Comparison of ENCODE assay signal across 14 mouse cellular contexts in the genomic region with DNA sequence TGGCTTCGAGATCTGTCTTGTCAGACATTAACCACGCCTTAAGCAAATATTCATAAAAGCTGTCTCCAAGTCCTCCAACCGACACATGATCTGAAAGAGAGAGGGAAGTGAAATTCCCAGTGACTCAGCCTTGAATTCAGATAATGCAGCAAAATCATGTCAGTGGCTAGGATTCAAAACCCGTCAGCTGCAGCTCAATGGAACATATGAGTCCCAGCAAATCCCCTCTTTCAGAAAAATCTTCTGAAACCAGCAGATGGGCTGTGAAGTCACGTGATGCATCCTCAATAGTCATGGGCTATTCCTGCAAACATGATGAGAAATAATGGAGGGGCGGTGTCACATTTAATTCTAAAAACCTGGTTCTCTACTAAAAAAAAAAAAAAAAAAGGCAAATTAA.
A peak's percentile ranks its signal among the peaks of the same experiment; 100 is the strongest.
DNase-seq lines count a peak whose midpoint lies in the region; ATAC-seq and TF ChIP-seq lines count a peak whose summit lies in the region.
"Had no signal": no experiment of that assay in that cellular context is flagged by ENCODE, and none has a peak within 500 bp of the region (broad histone marks: within the 10 kb centered on the region; RNA-seq: fewer than 3 reads in every experiment).

No protein-coding gene starts in this region.

- H3K36me3 ChIP-seq in heart, embryonic 10.5 days: peaks cover 2% of the 10 kb centered on the region; the same call in 1 of the 2 replicates
- H3K36me3 ChIP-seq in midbrain, embryonic 14.5 days (ENCODE audit: control insufficient read depth, insufficient read depth, low read length): no peaks in the 10 kb centered on the region
- H3K36me3 ChIP-seq in midbrain, postnatal 0 days (ENCODE audit: insufficient read depth, low read length): no peaks in the 10 kb centered on the region
- no peaks in the 10 kb centered on the region for H3K36me3 ChIP-seq in hindbrain, postnatal 0 days (ENCODE audit: insufficient read depth, low read length)
- peaks cover 32% of the 10 kb centered on the region for H3K36me3 ChIP-seq in liver, embryonic 12.5 days
- H3K36me3 ChIP-seq: limb, embryonic 15.5 days; midbrain, embryonic 15.5 days had no signal

- no peak for TF ChIP-seq CTCF in midbrain, postnatal 0 days (IDR thresholded peaks at IDR 0.05)
- no peak for TF ChIP-seq CTCF in brain, embryonic 14.5 days (IDR thresholded peaks at IDR 0.05; ENCODE audit: borderline replicate concordance, extremely low read depth, insufficient read depth, insufficient read length)
- no peak for TF ChIP-seq CTCF in hindbrain, postnatal 0 days (IDR thresholded peaks at IDR 0.05; ENCODE audit: low read depth)

- DNase-seq in heart, adult 18-20 months: peak; percentile 25 to 50
- DNase-seq in heart, embryonic 10.5 days (ENCODE audit: low spot score): no peak
- peak; percentile 27 for DNase-seq in midbrain, embryonic 14.5 days
- DNase-seq in midbrain, postnatal 0 days (ENCODE audit: low spot score): no peak
- peak; percentile 77 for DNase-seq in brain, embryonic 14.5 days (ENCODE audit: low read depth)
- DNase-seq in skeletal muscle tissue, adult 2 months (ENCODE audit: low read depth, low spot score): peak; percentile 13
- DNase-seq in hindbrain, postnatal 0 days (ENCODE audit: low spot score): no peak
- DNase-seq: cerebellum, postnatal 25 days; gastrocnemius, postnatal 14 days; kidney, adult 18-20 months; lung, postnatal 10 days had no signal

- 84% methylated on average over 6 of the region's 6 CpGs for WGBS in heart, embryonic 10.5 days
- WGBS in midbrain, embryonic 14.5 days: 69% methylated on average over 6 of the region's 6 CpGs
- WGBS in midbrain, postnatal 0 days: 67% methylated on average over 6 of the region's 6 CpGs
- 80% methylated on average over 6 of the region's 6 CpGs for WGBS in hindbrain, postnatal 0 days
- WGBS in liver, embryonic 12.5 days (ENCODE audit: insufficient replicate concordance): 74% methylated on average over 6 of the region's 6 CpGs

- H3K4me3 ChIP-seq in heart, embryonic 10.5 days: no peak overlapping the region
- H3K4me3 ChIP-seq in midbrain, embryonic 14.5 days (replicated peaks; ENCODE audit: low read depth, low read length): no peak overlapping the region
- no peak overlapping the region for H3K4me3 ChIP-seq in midbrain, postnatal 0 days (ENCODE audit: low read depth, low read length)
- no peak overlapping the region for H3K4me3 ChIP-seq in hindbrain, postnatal 0 days (ENCODE audit: low read length)
- no peak overlapping the region for H3K4me3 ChIP-seq in liver, embryonic 12.5 days
- H3K4me3 ChIP-seq: limb, embryonic 15.5 days; midbrain, embryonic 15.5 days had no signal

- no peak for TF ChIP-seq POLR2A in brain, embryonic 14.5 days (IDR thresholded peaks at IDR 0.05; ENCODE audit: borderline replicate concordance, extremely low read depth, insufficient read depth, insufficient read length, poor library complexity, severe bottlenecking)

- no peak overlapping the region for H3K9ac ChIP-seq in midbrain, embryonic 14.5 days (replicated peaks; ENCODE audit: low read length)
- H3K9ac ChIP-seq in midbrain, postnatal 0 days (replicated peaks; ENCODE audit: low read length, poor library complexity, severe bottlenecking): no peak overlapping the region
- no peak overlapping the region for H3K9ac ChIP-seq in hindbrain, postnatal 0 days (replicated peaks; ENCODE audit: low read length)
- no peak overlapping the region for H3K9ac ChIP-seq in liver, embryonic 12.5 days
- H3K9ac ChIP-seq: limb, embryonic 15.5 days; midbrain, embryonic 15.5 days had no signal

- H3K4me1 ChIP-seq in heart, embryonic 10.5 days: peaks cover 12% of the 10 kb centered on the region; the same call in 1 of the 2 replicates
- no peaks in the 10 kb centered on the region for H3K4me1 ChIP-seq in midbrain, embryonic 14.5 days (ENCODE audit: control insufficient read depth, insufficient read depth, low read length)
- H3K4me1 ChIP-seq in midbrain, postnatal 0 days (ENCODE audit: insufficient read depth, low read length): no peaks in the 10 kb centered on the region
- H3K4me1 ChIP-seq in hindbrain, postnatal 0 days (ENCODE audit: insufficient read depth, low read length): no peaks in the 10 kb centered on the region
- no peaks in the 10 kb centered on the region; the same call in 1 of the 2 replicates for H3K4me1 ChIP-seq in liver, embryonic 12.5 days
- H3K4me1 ChIP-seq: limb, embryonic 15.5 days; midbrain, embryonic 15.5 days had no signal

- no peak overlapping the region for H3K27ac ChIP-seq in heart, embryonic 10.5 days
- H3K27ac ChIP-seq in midbrain, embryonic 14.5 days (replicated peaks; ENCODE audit: low read depth, low read length): no peak overlapping the region
- no peak overlapping the region for H3K27ac ChIP-seq in midbrain, postnatal 0 days (ENCODE audit: low read depth, low read length)
- no peak overlapping the region for H3K27ac ChIP-seq in hindbrain, postnatal 0 days
- H3K27ac ChIP-seq in liver, embryonic 12.5 days: no peak overlapping the region
- H3K27ac ChIP-seq: limb, embryonic 15.5 days; midbrain, embryonic 15.5 days had no signal

- no peaks in the 10 kb centered on the region for H3K9me3 ChIP-seq in heart, embryonic 10.5 days
- H3K9me3 ChIP-seq in midbrain, embryonic 14.5 days (ENCODE audit: control insufficient read depth, low read length): no peaks in the 10 kb centered on the region
- no peaks in the 10 kb centered on the region for H3K9me3 ChIP-seq in midbrain, postnatal 0 days (ENCODE audit: low read length)
- H3K9me3 ChIP-seq in hindbrain, postnatal 0 days (ENCODE audit: low read length): no peaks in the 10 kb centered on the region
- no peaks in the 10 kb centered on the region for H3K9me3 ChIP-seq in liver, embryonic 12.5 days (replicated peaks)
- H3K9me3 ChIP-seq: limb, embryonic 15.5 days; midbrain, embryonic 15.5 days had no signal

- no peak overlapping the region for H3K4me2 ChIP-seq in midbrain, embryonic 14.5 days (ENCODE audit: low read length)
- H3K4me2 ChIP-seq in midbrain, postnatal 0 days (ENCODE audit: low read depth, low read length, poor library complexity, severe bottlenecking): no peak overlapping the region
- H3K4me2 ChIP-seq in hindbrain, postnatal 0 days (ENCODE audit: low read depth, low read length): no peak overlapping the region
- H3K4me2 ChIP-seq in liver, embryonic 12.5 days: no peak overlapping the region
- H3K4me2 ChIP-seq: limb, embryonic 15.5 days; midbrain, embryonic 15.5 days had no signal

- H3K27me3 ChIP-seq in heart, embryonic 10.5 days (ENCODE audit: insufficient read depth, poor library complexity, severe bottlenecking): no peaks in the 10 kb centered on the region
- H3K27me3 ChIP-seq in midbrain, embryonic 14.5 days (ENCODE audit: control insufficient read depth, insufficient read depth, low read length): no peaks in the 10 kb centered on the region
- no peaks in the 10 kb centered on the region for H3K27me3 ChIP-seq in midbrain, postnatal 0 days (ENCODE audit: insufficient read depth, low read length)
- no peaks in the 10 kb centered on the region for H3K27me3 ChIP-seq in hindbrain, postnatal 0 days (ENCODE audit: insufficient read depth, low read length)
- H3K27me3 ChIP-seq in liver, embryonic 12.5 days (replicated peaks): no peaks in the 10 kb centered on the region
- H3K27me3 ChIP-seq: limb, embryonic 15.5 days; midbrain, embryonic 15.5 days had no signal

- no peak for ATAC-seq in midbrain, embryonic 14.5 days (ENCODE audit: low FRiP score, low TSS enrichment)
- ATAC-seq in midbrain, postnatal 0 days (ENCODE audit: low FRiP score): no peak
- no peak for ATAC-seq in hindbrain, postnatal 0 days
- no peak for ATAC-seq in liver, embryonic 12.5 days

Comparison
In these comparisons a context has a peak if more than half of its experiments do, and no peak if none do; other contexts are left out.
1. DNase-seq: peak in heart, adult 18-20 months (2 of 2), midbrain, embryonic 14.5 days (single experiment), brain, embryonic 14.5 days (single experiment) and skeletal muscle tissue, adult 2 months (single experiment); none in heart, embryonic 10.5 days (single experiment), midbrain, postnatal 0 days (single experiment) and hindbrain, postnatal 0 days (single experiment).